ENCODE assay signal across 26 mouse cellular contexts in genomic region chr5:42767688-42768087, GRCm38 (mm10).
"Had no signal": no experiment of that assay in that cellular context is flagged by ENCODE, and none has a peak within 500 bp of the region (broad histone marks: within the 10 kb centered on the region; RNA-seq: fewer than 3 reads in every experiment).

No protein-coding gene starts in this region.

- H3K4me2 ChIP-seq: embryonic facial prominence, embryonic 12.5 days; embryonic facial prominence, embryonic 13.5 days; embryonic facial prominence, embryonic 15.5 days; forebrain, embryonic 12.5 days; forebrain, embryonic 13.5 days; forebrain, embryonic 15.5 days had no signal

- DNase-seq: cerebellum, adult 9-11 months; cerebellum, postnatal 10 days; cerebellum, postnatal 14 days; cerebellum, postnatal 25 days; cerebellum, postnatal 36 days; embryo, embryonic 11 days; forebrain, postnatal 0 days; gastrocnemius, adult 2 months; gastrocnemius, postnatal 10 days; gastrocnemius, postnatal 14 days; gastrocnemius, postnatal 25 days; gastrocnemius, postnatal 36 days; heart, adult 11 months; heart, adult 18-20 months; heart, adult 2 months had no signal

- H3K27ac ChIP-seq: embryonic facial prominence, embryonic 10.5 days; embryonic facial prominence, embryonic 12.5 days; embryonic facial prominence, embryonic 13.5 days; embryonic facial prominence, embryonic 15.5 days; forebrain, embryonic 10.5 days; forebrain, embryonic 12.5 days; forebrain, embryonic 13.5 days; forebrain, embryonic 15.5 days; gastrocnemius, adult 2 months; heart, adult 2 months had no signal

- H3K36me3 ChIP-seq: embryonic facial prominence, embryonic 10.5 days; embryonic facial prominence, embryonic 12.5 days; embryonic facial prominence, embryonic 13.5 days; embryonic facial prominence, embryonic 15.5 days; forebrain, embryonic 10.5 days; forebrain, embryonic 12.5 days; forebrain, embryonic 15.5 days had no signal

- H3K9me3 ChIP-seq: embryonic facial prominence, embryonic 10.5 days; embryonic facial prominence, embryonic 12.5 days; embryonic facial prominence, embryonic 13.5 days; embryonic facial prominence, embryonic 15.5 days; forebrain, embryonic 10.5 days; forebrain, embryonic 12.5 days; forebrain, embryonic 13.5 days; forebrain, embryonic 15.5 days had no signal

- H3K9ac ChIP-seq: embryonic facial prominence, embryonic 12.5 days; embryonic facial prominence, embryonic 13.5 days; embryonic facial prominence, embryonic 15.5 days; forebrain, embryonic 12.5 days; forebrain, embryonic 13.5 days; forebrain, embryonic 15.5 days; forebrain, postnatal 0 days had no signal

- ATAC-seq: forebrain, embryonic 13.5 days; forebrain, embryonic 14.5 days; forebrain, embryonic 15.5 days; forebrain, embryonic 16.5 days; forebrain, postnatal 0 days had no signal

- H3K27me3 ChIP-seq: embryonic facial prominence, embryonic 12.5 days; embryonic facial prominence, embryonic 13.5 days; embryonic facial prominence, embryonic 15.5 days; forebrain, embryonic 12.5 days; forebrain, embryonic 13.5 days; forebrain, embryonic 15.5 days had no signal

- H3K4me1 ChIP-seq: embryonic facial prominence, embryonic 10.5 days; embryonic facial prominence, embryonic 12.5 days; embryonic facial prominence, embryonic 13.5 days; embryonic facial prominence, embryonic 15.5 days; forebrain, embryonic 10.5 days; forebrain, embryonic 12.5 days; forebrain, embryonic 13.5 days; forebrain, embryonic 15.5 days had no signal

- H3K4me3 ChIP-seq: embryonic facial prominence, embryonic 10.5 days; embryonic facial prominence, embryonic 12.5 days; embryonic facial prominence, embryonic 13.5 days; embryonic facial prominence, embryonic 15.5 days; erythroblast, embryonic 14.5 days; forebrain, embryonic 10.5 days; forebrain, embryonic 12.5 days; forebrain, embryonic 13.5 days; forebrain, embryonic 15.5 days; gastrocnemius, adult 2 months; heart, adult 2 months had no signal
